Mouse (Mus musculus) lung, postnatal 14 days (tissue): ENCODE measurements around the gene Itsn1.

Source experiments
- DNase-seq: peaks from one replicate; pipeline ENCODE4 v3.0.0; 2021

The Itsn1 gene

GRCm38 (mm10) chr16:91918461-91918860 is 189.4 kb downstream of the Itsn1 start:
- DNase-seq, result no peak

GRCm38 (mm10) chr16:91919056-91919455 is 190.0 kb downstream of the Itsn1 start:
- DNase-seq, result no peak

GRCm38 (mm10) chr16:91921340-91921739 is 192.3 kb downstream of the Itsn1 start:
- DNase-seq, result no peak

GRCm38 (mm10) chr16:91922939-91923338 is 193.9 kb downstream of the Itsn1 start:
- no peak for DNase-seq

- no peak for DNase-seq
These were observed 195.3 kb downstream of the Itsn1 start for GRCm38 (mm10) chr16:91924426-91924825.

GRCm38 (mm10) chr16:91927911-91928630 is 199.0 kb downstream of the Itsn1 start:
- DNase-seq, result no peak

GRCm38 (mm10) chr16:91931078-91932013 is 202.3 kb downstream of the Itsn1 start:
- peak; percentile 91 for DNase-seq

- DNase-seq, result no peak
These were observed 203.1 kb downstream of the Itsn1 start for GRCm38 (mm10) chr16:91932082-91932690.

GRCm38 (mm10) chr16:91932843-91933518 is 203.9 kb downstream of the Itsn1 start:
- DNase-seq, result no peak

GRCm38 (mm10) chr16:91935108-91935507 is 206.0 kb downstream of the Itsn1 start:
- peak; percentile 67 for DNase-seq

- DNase-seq, result no peak
These were observed 206.6 kb downstream of the Itsn1 start for GRCm38 (mm10) chr16:91935726-91936125.

GRCm38 (mm10) chr16:91936340-91937030 is 207.4 kb downstream of the Itsn1 start:
- DNase-seq, result peak; percentile 92

GRCm38 (mm10) chr16:91937281-91937680 is 208.2 kb downstream of the Itsn1 start:
- no peak for DNase-seq

GRCm38 (mm10) chr16:91938141-91938540 is 209.1 kb downstream of the Itsn1 start:
- DNase-seq, result no peak

GRCm38 (mm10) chr16:91940726-91941125 is 211.6 kb downstream of the Itsn1 start:
- peak; percentile 55 for DNase-seq

- DNase-seq, result no peak
These were observed 213.1 kb downstream of the Itsn1 start for GRCm38 (mm10) chr16:91942201-91942600.

- DNase-seq, result no peak
These were observed 217.2 kb downstream of the Itsn1 start for GRCm38 (mm10) chr16:91946261-91946660.

- no peak for DNase-seq
These were observed 218.0 kb downstream of the Itsn1 start for GRCm38 (mm10) chr16:91947093-91947492.

GRCm38 (mm10) chr16:91953967-91954366 is 224.9 kb downstream of the Itsn1 start:
- DNase-seq, result no peak

- DNase-seq, result no peak
These were observed 225.7 kb downstream of the Itsn1 start for GRCm38 (mm10) chr16:91954766-91955165.

GRCm38 (mm10) chr16:91962204-91962893 is 233.3 kb downstream of the Itsn1 start:
- DNase-seq, result peak; percentile 28
